ENCODE assay signal across 8 mouse cellular contexts in the genomic region with DNA sequence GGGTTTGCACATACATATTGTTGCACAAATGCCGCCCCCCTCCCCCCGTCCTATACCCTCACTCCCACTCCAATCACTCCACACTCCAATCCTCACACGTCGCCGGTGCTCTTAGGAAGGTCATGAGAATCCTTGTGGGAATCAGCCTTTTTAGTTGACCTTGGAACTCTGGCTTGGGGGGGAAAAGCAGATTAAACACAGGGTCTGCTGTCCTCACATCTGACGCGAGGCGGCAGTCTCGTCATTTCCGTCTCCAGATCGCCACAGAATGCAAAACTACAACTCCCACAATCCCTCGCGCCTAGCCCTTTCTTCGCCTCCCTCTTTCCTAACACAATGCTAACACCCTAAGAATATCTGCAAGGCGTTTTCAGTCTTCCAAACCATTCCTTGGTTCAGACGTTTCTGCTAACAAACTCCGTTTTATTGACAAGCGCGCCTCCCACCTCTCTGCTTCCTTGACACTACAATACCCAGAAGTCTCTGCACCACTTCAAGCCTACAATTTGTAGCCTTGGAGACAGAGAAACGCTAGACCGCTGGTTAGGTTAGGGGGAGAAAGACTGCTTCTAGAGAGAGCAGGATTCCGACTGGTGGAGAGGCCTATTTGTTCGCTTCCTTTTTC. TPM values are rescaled to one million over a fixed set of nuclear protein-coding genes. Genes with fewer than 3 reads are reported as not detected.
DNase-seq lines count a peak whose midpoint lies in the region; ATAC-seq and TF ChIP-seq lines count a peak whose summit lies in the region.

No protein-coding gene starts in this region.

- WGBS in heart, embryonic 15.5 days = under 1% methylated on average over 23 of the region's 23 CpGs
- under 1% methylated on average over 23 of the region's 23 CpGs for WGBS in liver, embryonic 14.5 days (ENCODE audit: insufficient replicate concordance)
- under 1% methylated on average over 23 of the region's 23 CpGs for WGBS in neural tube, embryonic 11.5 days
- whole genome bisulfite sequencing in stomach, postnatal 0 days = under 1% methylated on average over 23 of the region's 23 CpGs

- ATAC-seq in CD4-positive, CD25-positive, alpha-beta regulatory T cell, adult 4 months = peak; percentile 63
- ATAC-seq in heart, embryonic 15.5 days (replicated peaks; ENCODE audit: insufficient number of reproducible peaks, insufficient read depth, low FRiP score, low read depth) = peak; percentile 45
- ATAC-seq in liver, embryonic 14.5 days (ENCODE audit: insufficient read depth) = peak; percentile 46
- peak; percentile 57 for ATAC-seq in neural tube, embryonic 11.5 days (ENCODE audit: insufficient read depth, low FRiP score, low TSS enrichment)
- peak; percentile 74 for ATAC-seq in stomach, postnatal 0 days (ENCODE audit: low FRiP score, low TSS enrichment)

- peak overlapping the region; percentile 70 for H3K4me3 ChIP-seq in brown adipose tissue, adult 24 weeks (ENCODE audit: insufficient read depth, low read depth, low read length)
- peak overlapping the region; percentile 71 for H3K4me3 ChIP-seq in heart, embryonic 15.5 days
- peak overlapping the region; percentile 67 to 97 for H3K4me3 ChIP-seq in liver, embryonic 14.5 days (ENCODE audit: insufficient read depth in 1 of 2, low read depth in 2 of 2, low read length in 2 of 2)
- H3K4me3 ChIP-seq in neural tube, embryonic 11.5 days (ENCODE audit: low read depth, low read length) = peak overlapping the region; percentile 39
- peak overlapping the region; percentile 52 for H3K4me3 ChIP-seq in stomach, postnatal 0 days (ENCODE audit: low read depth, low read length)

- no peaks in the 10 kb centered on the region for H3K9me3 ChIP-seq in heart, embryonic 15.5 days (replicated peaks)
- H3K9me3 ChIP-seq in liver, embryonic 14.5 days (ENCODE audit: control insufficient read depth, low read length) = no peaks in the 10 kb centered on the region
- no peaks in the 10 kb centered on the region for H3K9me3 ChIP-seq in neural tube, embryonic 11.5 days (ENCODE audit: control insufficient read depth, low read length)
- no peaks in the 10 kb centered on the region for H3K9me3 ChIP-seq in stomach, postnatal 0 days (ENCODE audit: control insufficient read depth, low read length)

- peak; percentile 81 for TF ChIP-seq CTCF in liver, embryonic 14.5 days (IDR thresholded peaks at IDR 0.05; ENCODE audit: low read depth)
- TF ChIP-seq CTCF in stomach, postnatal 0 days (IDR thresholded peaks at IDR 0.05; ENCODE audit: low read depth) = peak; percentile 67

- H3K27me3 ChIP-seq in heart, embryonic 15.5 days = no peaks in the 10 kb centered on the region
- no peaks in the 10 kb centered on the region for H3K27me3 ChIP-seq in liver, embryonic 14.5 days (ENCODE audit: control insufficient read depth, insufficient read depth, low read length)
- H3K27me3 ChIP-seq in neural tube, embryonic 11.5 days (ENCODE audit: control insufficient read depth, insufficient read depth, low read length) = no peaks in the 10 kb centered on the region
- H3K27me3 ChIP-seq in stomach, postnatal 0 days (ENCODE audit: control insufficient read depth, insufficient read depth, low read length) = no peaks in the 10 kb centered on the region

- peak overlapping the region; percentile 77 for H3K9ac ChIP-seq in heart, embryonic 15.5 days
- peak overlapping the region; percentile 70 for H3K9ac ChIP-seq in liver, embryonic 14.5 days (replicated peaks)
- peak overlapping the region; percentile 49 for H3K9ac ChIP-seq in neural tube, embryonic 11.5 days (ENCODE audit: low read length)
- peak overlapping the region; percentile 59 for H3K9ac ChIP-seq in stomach, postnatal 0 days (ENCODE audit: low read length)

- peak; percentile 85 for DNase-seq in fibroblast of lung, adult 2 months (ENCODE audit: low read depth)
- peak; percentile 85 to 86 for DNase-seq in kidney, postnatal 25 days
- DNase-seq in liver, embryonic 14.5 days (ENCODE audit: low read depth in 3 of 3, low spot score in 3 of 3) = peak; percentile 63 to 76 (median 67)
- DNase-seq in neural tube, embryonic 11.5 days (ENCODE audit: low spot score) = peak; percentile 89
- DNase-seq in stomach, postnatal 0 days (ENCODE audit: low spot score) = peak; percentile 85

- H3K36me3 ChIP-seq in heart, embryonic 15.5 days = no peaks in the 10 kb centered on the region
- H3K36me3 ChIP-seq in liver, embryonic 14.5 days (replicated peaks; ENCODE audit: control insufficient read depth, insufficient read depth, low read depth) = no peaks in the 10 kb centered on the region
- no peaks in the 10 kb centered on the region for H3K36me3 ChIP-seq in neural tube, embryonic 11.5 days (ENCODE audit: control insufficient read depth, insufficient read depth, low read length)
- H3K36me3 ChIP-seq in stomach, postnatal 0 days (ENCODE audit: control insufficient read depth, insufficient read depth, low read length) = no peaks in the 10 kb centered on the region

- H3K4me2 ChIP-seq in heart, embryonic 15.5 days = peak overlapping the region; percentile 68
- peak overlapping the region; percentile 85 for H3K4me2 ChIP-seq in liver, embryonic 14.5 days (ENCODE audit: low read depth)
- H3K4me2 ChIP-seq in neural tube, embryonic 11.5 days (ENCODE audit: low read depth) = peak overlapping the region; percentile 51
- H3K4me2 ChIP-seq in stomach, postnatal 0 days (replicated peaks; ENCODE audit: low read depth) = peak overlapping the region; percentile 55

- TF ChIP-seq EP300 in liver, embryonic 14.5 days (IDR thresholded peaks at IDR 0.05; ENCODE audit: low read depth) = no peak
- TF ChIP-seq EP300 in stomach, postnatal 0 days (optimal IDR thresholded peaks at IDR 0.05) = no peak

- H3K4me1 ChIP-seq in brown adipose tissue, adult 24 weeks (ENCODE audit: control insufficient read depth, insufficient read depth, insufficient read length, low read length) = no peaks in the 10 kb centered on the region
- peaks cover 15% of the 10 kb centered on the region for H3K4me1 ChIP-seq in heart, embryonic 15.5 days (replicated peaks)
- peaks cover 11 to 29% of the 10 kb centered on the region in 2 experiments for H3K4me1 ChIP-seq in liver, embryonic 14.5 days (replicated peaks; ENCODE audit: control insufficient read depth in 2 of 2, insufficient read depth in 2 of 2, low read length in 1 of 2)
- peaks cover 4% of the 10 kb centered on the region; the same call in 1 of the 2 replicates for H3K4me1 ChIP-seq in neural tube, embryonic 11.5 days (ENCODE audit: control insufficient read depth, insufficient read depth, low read length)
- H3K4me1 ChIP-seq in stomach, postnatal 0 days (replicated peaks; ENCODE audit: control insufficient read depth, insufficient read depth) = peaks cover 3% of the 10 kb centered on the region; the same call in 1 of the 2 replicates

- peak overlapping the region; percentile 93 for H3K27ac ChIP-seq in brown adipose tissue, adult 24 weeks (replicated peaks; ENCODE audit: low read depth, low read length)
- peak overlapping the region; percentile 87 for H3K27ac ChIP-seq in heart, embryonic 15.5 days
- H3K27ac ChIP-seq in liver, embryonic 14.5 days = peak overlapping the region; percentile 60
- H3K27ac ChIP-seq in neural tube, embryonic 11.5 days (ENCODE audit: low read depth, low read length) = peak overlapping the region; percentile 24; the same call in 1 of the 2 replicates
- H3K27ac ChIP-seq in stomach, postnatal 0 days (replicated peaks) = peak overlapping the region; percentile 72

RNA-seq across cellular contexts. Expression of a gene that starts 2.8 kb away (rescaled TPM):
- 1 to 10 TPM; 6.4 to 7.6 TPM for polyA plus RNA-seq in CD4-positive, CD25-positive, alpha-beta regulatory T cell, adult 4 months (2017; shearing (Covaris generic))
- 3.4 and 4.6 TPM in 2 replicates for polyA plus RNA-seq in brown adipose tissue, adult 24 weeks (2012; ENCODE audit: insufficient read depth, insufficient read length, missing spikeins)
- polyA plus RNA-seq in heart, embryonic 15.5 days (2015; fragmentation: Nextera tagmentation; extraction: Ambion mirVana) = 3.9 and 4.1 TPM in 2 replicates
- polyA plus RNA-seq in liver, embryonic 14.5 days (2012; rRNA removed) = 1.7 and 2.2 TPM in 2 replicates
- 5.3 and 6.6 TPM in 2 replicates for polyA plus RNA-seq in liver, embryonic 14.5 days (2014; fragmentation: Nextera tagmentation; extraction: Ambion mirVana)
- 11.0 and 14.0 TPM in 2 replicates for polyA plus RNA-seq in neural tube, embryonic 11.5 days (2014; fragmentation: Nextera tagmentation; extraction: Ambion mirVana)
- polyA plus RNA-seq in stomach, postnatal 0 days (2015; fragmentation: Nextera tagmentation; extraction: Ambion mirVana) = 5.2 and 5.4 TPM in 2 replicates

RNA-seq across cellular contexts. Expression of a gene that starts 31.1 kb away (rescaled TPM):
- not detected for polyA plus RNA-seq in CD4-positive, CD25-positive, alpha-beta regulatory T cell, adult 4 months (2017; shearing (Covaris generic))
- not detected in 2 replicates for polyA plus RNA-seq in brown adipose tissue, adult 24 weeks (2012; ENCODE audit: insufficient read depth, insufficient read length, missing spikeins)
- polyA plus RNA-seq in heart, embryonic 15.5 days (2015; fragmentation: Nextera tagmentation; extraction: Ambion mirVana) = not detected in 2 replicates
- polyA plus RNA-seq in liver, embryonic 14.5 days (2012; rRNA removed) = not detected in 2 replicates
- polyA plus RNA-seq in liver, embryonic 14.5 days (2014; fragmentation: Nextera tagmentation; extraction: Ambion mirVana) = not detected in 2 replicates
- polyA plus RNA-seq in neural tube, embryonic 11.5 days (2014; fragmentation: Nextera tagmentation; extraction: Ambion mirVana) = not detected in 2 replicates
- polyA plus RNA-seq in stomach, postnatal 0 days (2015; fragmentation: Nextera tagmentation; extraction: Ambion mirVana) = not detected in 2 replicates

RNA-seq across cellular contexts. Expression of a gene that starts 47.5 kb away (rescaled TPM):
- polyA plus RNA-seq in CD4-positive, CD25-positive, alpha-beta regulatory T cell, adult 4 months (2017; shearing (Covaris generic)) = 1 to 10 TPM in 1 of 2 experiments, under 1 TPM in 1; 0.94 to 1.4 TPM
- polyA plus RNA-seq in brown adipose tissue, adult 24 weeks (2012; ENCODE audit: insufficient read depth, insufficient read length, missing spikeins) = 2.3 and 5.4 TPM in 2 replicates
- polyA plus RNA-seq in heart, embryonic 15.5 days (2015; fragmentation: Nextera tagmentation; extraction: Ambion mirVana) = 3.6 and 4.4 TPM in 2 replicates
- 0.73 and 0.79 TPM in 2 replicates for polyA plus RNA-seq in liver, embryonic 14.5 days (2012; rRNA removed)
- 0.54 and 0.88 TPM in 2 replicates for polyA plus RNA-seq in liver, embryonic 14.5 days (2014; fragmentation: Nextera tagmentation; extraction: Ambion mirVana)
- polyA plus RNA-seq in neural tube, embryonic 11.5 days (2014; fragmentation: Nextera tagmentation; extraction: Ambion mirVana) = 8.2 and 9.4 TPM in 2 replicates
- polyA plus RNA-seq in stomach, postnatal 0 days (2015; fragmentation: Nextera tagmentation; extraction: Ambion mirVana) = 1.9 and 2.0 TPM in 2 replicates

RNA-seq across cellular contexts. Expression of a gene that starts 60.0 kb away (rescaled TPM):
- under 1 TPM; 0.11 to 0.39 TPM for polyA plus RNA-seq in CD4-positive, CD25-positive, alpha-beta regulatory T cell, adult 4 months (2017; shearing (Covaris generic))
- polyA plus RNA-seq in brown adipose tissue, adult 24 weeks (2012; ENCODE audit: insufficient read depth, insufficient read length, missing spikeins) = 0.36 TPM in 1 of 2 replicates, not detected in the other
- polyA plus RNA-seq in heart, embryonic 15.5 days (2015; fragmentation: Nextera tagmentation; extraction: Ambion mirVana) = 0.73 and 1.3 TPM in 2 replicates
- 0.13 and 0.20 TPM in 2 replicates for polyA plus RNA-seq in liver, embryonic 14.5 days (2012; rRNA removed)
- 0.06 and 0.16 TPM in 2 replicates for polyA plus RNA-seq in liver, embryonic 14.5 days (2014; fragmentation: Nextera tagmentation; extraction: Ambion mirVana)
- 2.7 and 3.3 TPM in 2 replicates for polyA plus RNA-seq in neural tube, embryonic 11.5 days (2014; fragmentation: Nextera tagmentation; extraction: Ambion mirVana)
- 0.35 and 0.41 TPM in 2 replicates for polyA plus RNA-seq in stomach, postnatal 0 days (2015; fragmentation: Nextera tagmentation; extraction: Ambion mirVana)

Comparison
In these comparisons a context has a peak if more than half of its experiments do, and no peak if none do; other contexts are left out.
1. Peak in every context shown above with its lines: DNase-seq, ATAC-seq, H3K4me3 ChIP-seq and H3K27ac ChIP-seq.
2. H3K27ac ChIP-seq: peak in every context shown above with its lines; median percentile 93 in brown adipose tissue, adult 24 weeks; 87 in heart, embryonic 15.5 days; 72 in stomach, postnatal 0 days; 60 in liver, embryonic 14.5 days; 24 in neural tube, embryonic 11.5 days.